Mouse (Mus musculus) neutrophil, adult 5-6 weeks (primary cell): ENCODE results near the gene Uchl1. TPM values are rescaled to one million over a fixed set of nuclear protein-coding genes. Genes with fewer than 3 reads are reported as not detected.

Source experiments
- total RNA-seq: library from RNA; stranded (forward); fragments of 200-1000 nt; gene quantifications from 2 replicates; pipeline ENCODE4 v1.2.3, GENCODE M21; 2017

The Uchl1 gene
- total RNA-seq, 1 experiment from 2014 or later = 0.70 TPM

Other genes with a start within 250 kb of the Uchl1 start
- gene Apbb2, start 57.3 kb upstream of the Uchl1 start, total RNA-seq = 0.35 and 2.1 TPM in 2 replicates
- 0.12 TPM in 1 of 2 replicates, not detected in the other for gene Limch1, start 69.7 kb downstream of the Uchl1 start, total RNA-seq